Mouse (Mus musculus) bone marrow macrophage, adult 2 months (primary cell): ENCODE data around the gene 3110082J24Rik. TPM values are rescaled to one million over a fixed set of nuclear protein-coding genes. Genes with fewer than 3 reads are reported as not detected.
"Not testable (repeated sequence)": the region's sequence is repeated elsewhere in the genome, so short reads cannot be mapped to it uniquely, and the experiment has no call there.

Source experiments
- H3K27ac ChIP-seq: 2 replicates; pipeline ENCODE4 v1.5.1; 2012; ENCODE audit warnings: low read depth, low read length; ENCODE audit not compliant: insufficient read depth
- H3K4me1 ChIP-seq: 2 replicates; pipeline ENCODE4 v1.6.1; 2012; ENCODE audit warnings: low read length; ENCODE audit not compliant: control insufficient read depth, insufficient read depth
- H3K4me3 ChIP-seq: 2 replicates; pipeline ENCODE4 v1.5.1; 2012; ENCODE audit warnings: mild to moderate bottlenecking, low read length, moderate library complexity; ENCODE audit not compliant: insufficient read depth
- CTCF ChIP-seq: IDR thresholded peaks from 2 replicates; pipeline ENCODE4 v1.5.1; 2012; ENCODE audit warnings: low read depth, mild to moderate bottlenecking, low read length, moderate library complexity
- POLR2A ChIP-seq: IDR thresholded peaks from 2 replicates; pipeline ENCODE4 v1.6.1; 2012; ENCODE audit warnings: mild to moderate bottlenecking, low read depth, low read length, borderline replicate concordance
- polyA plus RNA-seq: library from polyadenylated mRNA; stranded (reverse); fragments of >200 nt; gene quantifications from 2 replicates; pipeline ENCODE4 v1.2.4, GENCODE M21; 2012; ENCODE audit not compliant: missing spikeins, insufficient read depth, insufficient read length

3110082J24Rik gene
- polyA plus RNA-seq, 1 experiment, result not detected

- H3K4me1 ChIP-seq, result no peaks in the 10 kb centered on the region
- H3K27ac ChIP-seq, result peak within 1 kb of the TSS; percentile 37
- no peak for TF ChIP-seq POLR2A
- H3K4me3 ChIP-seq, result peak within 1 kb of the TSS; percentile 80
These were observed 32.8 kb downstream of the 3110082J24Rik start, which contains the start of gene Tyms for GRCm38 (mm10) chr5:30072825-30073821. Gene Tyms, minus strand, starts transcription at chr5:30073617.

- Histone ChIP-seq H3K4me1 (no peaks in the 10 kb centered on the region), H3K4me3 (peak overlapping the region; percentile 80), H3K27ac (no peak overlapping the region)
- no peak for TF ChIP-seq CTCF
- no peak for TF ChIP-seq POLR2A
These were observed 33.5 kb downstream of the 3110082J24Rik start for GRCm38 (mm10) chr5:30072377-30072776.

GRCm38 (mm10) chr5:30071677-30072076 is 34.2 kb downstream of the 3110082J24Rik start:
- no peak for TF ChIP-seq POLR2A
- no peak for TF ChIP-seq CTCF
- Histone ChIP-seq H3K27ac (no peak overlapping the region), H3K4me3 (no peak overlapping the region), H3K4me1 (no peaks in the 10 kb centered on the region)

GRCm38 (mm10) chr5:30067726-30068125 is 38.2 kb downstream of the 3110082J24Rik start:
- no peak overlapping the region for H3K4me3 ChIP-seq
- TF ChIP-seq POLR2A, result no peak
- no peak for TF ChIP-seq CTCF
- no peaks in the 10 kb centered on the region for H3K4me1 ChIP-seq

GRCm38 (mm10) chr5:30059607-30060006 is 46.3 kb downstream of the 3110082J24Rik start:
- not testable (repeated sequence) for H3K4me1 ChIP-seq, H3K4me3 ChIP-seq, H3K27ac ChIP-seq

More at GRCm38 (mm10) chr5:30067726-30068125, 38.2 kb downstream of the 3110082J24Rik start:
- no peak overlapping the region for H3K27ac ChIP-seq

- no peak overlapping the region for H3K4me3 ChIP-seq
- TF ChIP-seq POLR2A (no peak), CTCF (no peak)
- no peaks in the 10 kb centered on the region for H3K4me1 ChIP-seq
- H3K27ac ChIP-seq, result no peak overlapping the region
These were observed 47.6 kb downstream of the 3110082J24Rik start for GRCm38 (mm10) chr5:30058216-30058731.

Other genes starting within 250 kb of the 3110082J24Rik start
- gene Il6, start 93.0 kb downstream of the 3110082J24Rik start, polyA plus RNA-seq, result not detected in 2 replicates
- gene Tyms, start 32.5 kb downstream of the 3110082J24Rik start, polyA plus RNA-seq, result 27.9 and 29.1 TPM in 2 replicates
- gene Garem2, start 925 bp downstream of the 3110082J24Rik start, polyA plus RNA-seq, result not detected in 2 replicates
- 114 and 117 TPM in 2 replicates for gene Hadha, start 49.1 kb upstream of the 3110082J24Rik start, polyA plus RNA-seq
- gene Hadhb, start 49.2 kb upstream of the 3110082J24Rik start, polyA plus RNA-seq, result 67.2 and 75.0 TPM in 2 replicates
- gene Adgrf3, start 99.6 kb upstream of the 3110082J24Rik start, polyA plus RNA-seq, result not detected in 2 replicates
- 10.9 and 13.5 TPM in 2 replicates for gene Selenoi, start 126.5 kb upstream of the 3110082J24Rik start, polyA plus RNA-seq
- not detected in 2 replicates for gene Drc1, start 175.3 kb upstream of the 3110082J24Rik start, polyA plus RNA-seq